Mouse (Mus musculus): ENCODE results near the gene Slc39a11.

The Slc39a11 gene

DNA sequence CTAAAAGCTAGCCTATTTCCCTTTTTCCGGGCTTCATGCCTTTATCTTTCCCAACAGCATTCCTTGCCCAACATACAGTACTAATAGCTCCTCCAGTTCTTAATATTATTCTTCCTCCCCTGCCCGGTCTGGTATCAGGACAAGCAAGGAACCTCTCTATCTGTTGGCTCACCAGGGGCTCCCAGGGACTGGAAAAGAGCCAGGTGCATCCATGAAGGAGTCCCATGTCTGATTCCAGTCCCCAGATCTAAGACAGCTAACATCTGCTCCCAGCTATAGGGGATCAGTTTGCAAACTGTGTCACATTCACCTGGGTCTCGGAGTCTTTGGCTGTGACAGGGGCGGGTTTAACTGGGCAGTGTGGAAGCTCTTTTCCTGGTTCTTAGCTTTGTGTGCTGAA is 388.5 kb downstream of the Slc39a11 start:
- DNase-seq (ENCODE audit: low read depth in 1 of 2, low spot score in 2 of 2): no peak

DNA sequence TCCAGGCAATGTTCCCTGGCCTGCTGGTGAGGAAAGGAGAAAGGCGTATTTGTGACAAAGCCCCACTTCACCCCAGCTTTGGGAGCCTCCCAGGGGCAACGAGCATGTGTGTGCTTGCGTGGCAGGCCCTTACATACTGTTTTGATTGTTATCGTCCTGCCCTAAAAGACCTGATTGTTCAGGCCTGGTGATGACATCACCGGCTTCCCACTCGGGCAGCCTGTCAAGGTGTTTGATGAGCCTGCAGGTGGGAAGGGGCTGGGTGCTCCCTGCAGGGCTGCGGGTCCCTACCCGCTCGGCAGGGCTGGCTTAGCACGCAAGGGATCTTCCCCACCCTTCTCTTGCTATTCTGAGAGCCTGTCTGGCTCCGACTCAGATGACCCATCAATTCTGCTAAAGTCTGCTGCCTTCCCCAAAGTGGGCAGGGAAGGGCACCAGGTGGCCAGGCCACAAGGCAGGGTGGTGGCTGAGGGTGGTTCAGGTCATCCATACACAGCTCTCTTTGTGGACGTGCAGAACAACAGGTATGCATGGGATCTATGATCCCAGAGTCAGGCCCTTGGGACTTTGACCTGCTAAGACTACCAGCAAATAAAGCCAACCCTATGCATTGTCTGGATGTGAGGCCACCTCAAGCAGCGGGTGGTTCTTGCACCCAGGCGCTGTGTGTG is 390.0 kb downstream of the Slc39a11 start:
- DNase-seq (ENCODE audit: low read depth in 1 of 2, low spot score in 2 of 2): no peak

GRCm38 (mm10) chr11:113258016-113258415 is 391.9 kb downstream of the Slc39a11 start:
- no peak for DNase-seq (ENCODE audit: low read depth in 1 of 2, low spot score in 2 of 2)

DNA sequence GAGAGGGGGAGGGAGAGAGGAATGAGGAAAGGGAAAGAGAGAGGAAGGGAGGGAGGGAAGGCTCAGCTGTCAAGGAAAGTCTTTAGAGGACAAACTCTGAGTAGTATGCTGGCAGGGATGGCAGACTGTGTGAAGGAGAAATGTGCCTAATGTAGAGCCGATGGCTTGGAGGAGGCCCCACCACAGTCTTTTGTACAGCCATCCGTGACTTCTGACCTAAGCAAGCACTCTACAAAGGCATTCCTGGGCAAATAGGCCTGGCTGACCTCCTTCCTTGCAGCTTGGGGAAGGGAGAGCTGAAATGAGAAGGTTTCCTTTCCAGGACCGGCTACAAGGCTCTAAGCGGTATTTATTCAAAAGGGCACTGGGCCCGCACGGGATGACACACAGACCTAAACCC is 395.2 kb downstream of the Slc39a11 start:
- DNase-seq (ENCODE audit: low read depth in 1 of 2, low spot score in 2 of 2): no peak

- no peak for DNase-seq (ENCODE audit: low read depth in 1 of 2, low spot score in 2 of 2)
Observed at GRCm38 (mm10) chr11:113253169-113253568, 396.7 kb downstream of the Slc39a11 start.

DNA sequence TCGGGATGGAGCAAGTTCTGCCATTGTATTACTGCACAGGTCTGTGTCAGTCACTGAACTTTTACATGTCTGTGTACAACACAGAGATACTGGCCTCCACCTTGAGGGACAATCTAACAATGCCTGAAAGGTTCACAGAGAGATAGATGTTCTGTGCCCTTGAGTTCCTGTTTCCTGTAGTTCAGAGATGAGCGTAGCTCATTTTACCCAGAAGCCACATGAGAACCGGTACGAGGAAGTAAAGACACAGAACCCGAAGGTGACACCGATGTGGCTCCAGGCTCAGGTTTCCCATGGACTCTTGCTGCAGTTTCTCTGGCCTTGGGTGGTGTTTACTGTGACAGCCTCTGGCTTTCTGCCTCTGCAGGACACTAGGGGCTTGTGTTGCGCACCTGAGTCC is 398.7 kb downstream of the Slc39a11 start:
- no peak for DNase-seq (ENCODE audit: low read depth in 1 of 2, low spot score in 2 of 2)

DNA sequence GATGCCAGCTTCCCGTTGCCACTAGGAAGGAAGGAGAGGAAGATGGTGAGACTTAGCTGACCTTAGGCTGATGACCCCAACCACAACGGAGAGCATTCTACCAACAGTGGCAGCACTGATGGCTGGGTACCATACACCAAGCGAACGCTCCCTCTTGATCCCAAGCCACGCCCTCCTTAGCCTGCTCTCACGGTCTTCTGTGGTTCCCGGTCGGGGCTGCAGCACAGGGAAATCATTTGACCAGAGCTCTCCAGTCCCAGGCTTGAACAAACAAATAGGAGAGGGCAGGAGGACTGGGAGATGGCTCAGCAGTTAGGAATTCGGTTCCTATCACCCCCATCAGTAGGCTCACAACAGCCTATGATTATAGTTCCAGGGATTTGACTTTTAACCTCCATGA is 403.4 kb downstream of the Slc39a11 start:
- no peak for DNase-seq (ENCODE audit: low read depth in 1 of 2, low spot score in 2 of 2)

DNA sequence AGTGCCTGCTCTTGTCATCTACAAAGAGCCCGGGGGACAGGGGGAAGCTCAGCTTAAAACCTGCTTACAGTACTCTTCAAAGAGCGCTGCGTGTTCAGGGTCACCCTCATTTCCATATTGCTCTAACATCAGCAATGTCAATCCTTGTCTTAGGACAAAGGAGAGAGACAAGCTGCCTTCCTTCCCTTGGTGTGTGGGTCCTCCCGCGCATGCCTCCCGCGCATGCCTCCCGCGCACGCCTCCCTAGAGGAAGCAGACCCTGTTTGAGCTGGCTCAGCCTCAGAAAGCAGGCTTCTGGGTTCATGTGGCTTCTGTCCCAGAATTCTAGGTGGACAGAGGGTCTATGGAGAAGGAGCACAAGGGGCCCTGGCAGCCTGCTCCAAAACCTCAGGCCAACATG is 404.2 kb downstream of the Slc39a11 start:
- no peak for DNase-seq (ENCODE audit: low read depth in 1 of 2, low spot score in 2 of 2)

- no peak for DNase-seq (ENCODE audit: low read depth in 1 of 2, low spot score in 2 of 2)
Observed at GRCm38 (mm10) chr11:113234432-113234831, 415.4 kb downstream of the Slc39a11 start.

GRCm38 (mm10) chr11:113232049-113232448 is 417.8 kb downstream of the Slc39a11 start:
- DNase-seq (ENCODE audit: low read depth in 1 of 2, low spot score in 2 of 2): no peak

GRCm38 (mm10) chr11:113230410-113231132 is 419.3 kb downstream of the Slc39a11 start:
- DNase-seq (ENCODE audit: low read depth in 1 of 2, low spot score in 2 of 2): no peak

GRCm38 (mm10) chr11:113225748-113226147 is 424.1 kb downstream of the Slc39a11 start:
- no peak for DNase-seq (ENCODE audit: low read depth in 1 of 2, low spot score in 2 of 2)

GRCm38 (mm10) chr11:113223756-113224323 is 426.0 kb downstream of the Slc39a11 start:
- no peak for DNase-seq (ENCODE audit: low read depth in 1 of 2, low spot score in 2 of 2)

GRCm38 (mm10) chr11:113221267-113222195 is 428.3 kb downstream of the Slc39a11 start:
- no peak for DNase-seq (ENCODE audit: low read depth in 1 of 2, low spot score in 2 of 2)

DNA sequence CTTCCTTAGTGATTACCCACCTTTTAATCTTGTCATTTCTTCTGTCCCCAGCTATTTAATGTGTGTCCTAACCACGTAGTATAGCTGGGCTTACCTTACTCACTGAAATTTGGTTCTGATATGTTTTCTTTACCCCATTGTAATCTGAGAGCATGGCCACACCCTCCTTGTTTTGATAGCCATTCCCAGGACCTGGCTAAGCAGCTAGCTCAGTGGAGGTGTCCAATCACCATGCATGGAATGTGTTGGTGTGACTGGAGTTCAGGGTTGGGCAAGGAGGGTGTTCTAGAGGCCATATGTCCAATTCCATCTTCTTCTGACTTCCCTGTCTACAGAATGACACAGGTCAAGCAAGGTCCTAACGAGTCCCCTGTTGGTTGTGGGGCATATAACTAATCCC is 429.2 kb downstream of the Slc39a11 start:
- DNase-seq (ENCODE audit: low read depth in 1 of 2, low spot score in 2 of 2): no peak

- no peak for DNase-seq (ENCODE audit: low read depth in 1 of 2, low spot score in 2 of 2)
Observed at GRCm38 (mm10) chr11:113214741-113215140, 435.1 kb downstream of the Slc39a11 start.

- DNase-seq (ENCODE audit: low read depth in 1 of 2, low spot score in 2 of 2): no peak
Observed at GRCm38 (mm10) chr11:113212390-113213025, 437.4 kb downstream of the Slc39a11 start.

GRCm38 (mm10) chr11:113209220-113209878 is 440.5 kb downstream of the Slc39a11 start:
- DNase-seq (ENCODE audit: low read depth in 1 of 2, low spot score in 2 of 2): no peak

DNA sequence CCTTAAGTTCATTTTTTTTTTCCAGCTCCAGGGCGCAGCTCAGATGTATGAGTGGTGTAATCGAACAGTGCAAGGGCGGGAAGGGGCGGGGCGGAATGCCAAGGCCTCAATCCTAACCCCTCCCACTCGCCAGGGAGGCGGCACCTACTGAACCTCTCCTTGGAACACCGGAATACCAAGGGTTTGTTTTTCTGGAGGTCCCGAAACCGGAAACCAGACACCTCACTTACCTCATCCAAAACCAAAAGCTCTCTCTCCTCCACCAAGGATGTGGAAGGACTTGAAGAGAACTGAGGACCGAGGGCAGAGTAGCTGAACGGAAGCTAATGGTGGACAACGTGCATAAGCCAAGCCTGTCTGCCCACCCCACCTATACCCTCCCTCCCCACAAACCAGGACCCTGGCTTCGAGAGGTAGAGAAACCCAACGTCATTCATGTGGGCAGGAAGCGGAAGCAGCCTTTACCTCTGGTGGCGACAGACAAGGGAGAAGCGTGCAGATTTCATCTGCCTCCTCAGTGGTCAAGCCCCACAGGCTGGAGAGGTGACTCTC is 441.3 kb downstream of the Slc39a11 start:
- no peak for DNase-seq (ENCODE audit: low read depth in 1 of 2, low spot score in 2 of 2)

GRCm38 (mm10) chr11:113207966-113208365 is 441.9 kb downstream of the Slc39a11 start:
- no peak for DNase-seq (ENCODE audit: low read depth in 1 of 2, low spot score in 2 of 2)

Measured in monocyte, adult 2 months (primary cell).